Mouse (Mus musculus): ENCODE results near the gene Slc7a8. TPM values are rescaled to one million over a fixed set of nuclear protein-coding genes. Genes with fewer than 3 reads are reported as not detected.

Slc7a8 gene
- polyA plus RNA-seq, 1 experiment from 2014 or later: 2.2 TPM

DNA sequence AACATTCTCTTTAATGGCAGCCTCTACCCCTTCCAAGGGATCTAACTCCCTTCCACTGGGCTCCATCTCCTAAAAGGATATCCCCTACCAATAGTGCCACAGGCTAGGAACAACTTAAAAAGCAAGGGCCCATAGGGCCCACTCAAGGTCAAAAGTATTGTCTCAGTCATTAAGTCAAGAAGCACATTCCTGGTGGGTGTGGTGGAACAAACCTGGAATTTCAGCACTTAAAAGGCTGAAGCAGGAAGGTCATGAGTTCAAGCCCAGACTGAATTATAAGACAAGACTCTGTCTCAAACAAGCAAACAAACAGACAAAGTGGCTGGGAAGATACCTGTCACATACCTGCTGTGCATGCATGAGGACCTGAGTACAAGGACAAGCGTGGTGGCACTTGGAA, 14.2 kb upstream of the Slc7a8 start:
- no peak overlapping the region for H3K27ac ChIP-seq (ENCODE audit: low read depth)
- no peaks in the 10 kb centered on the region for H3K36me3 ChIP-seq (replicated peaks; ENCODE audit: insufficient read depth, low read length)
- 0 out of 2 replicates have a peak, but pooled peaks cover 3% of the 10 kb centered on the region for H3K4me1 ChIP-seq (ENCODE audit: insufficient read depth)
- no peak for ATAC-seq
- H3K4me3 ChIP-seq (ENCODE audit: low read depth, low read length): no peak overlapping the region
- DNase-seq: no peak
- H3K4me2 ChIP-seq (ENCODE audit: low read depth, low read length): no peak overlapping the region
- WGBS (ENCODE audit: insufficient replicate concordance): 79% methylated on average over 1 of the region's 1 CpGs
- no peak overlapping the region for H3K9ac ChIP-seq (replicated peaks)
- no peaks in the 10 kb centered on the region for H3K27me3 ChIP-seq (ENCODE audit: insufficient read depth, low read length)
- H3K9me3 ChIP-seq (ENCODE audit: low read length): no peaks in the 10 kb centered on the region
- no peak for TF ChIP-seq EP300 (IDR thresholded peaks at IDR 0.05; ENCODE audit: low read depth)
- no peak for TF ChIP-seq CTCF (IDR thresholded peaks at IDR 0.05; ENCODE audit: low read depth)

DNA sequence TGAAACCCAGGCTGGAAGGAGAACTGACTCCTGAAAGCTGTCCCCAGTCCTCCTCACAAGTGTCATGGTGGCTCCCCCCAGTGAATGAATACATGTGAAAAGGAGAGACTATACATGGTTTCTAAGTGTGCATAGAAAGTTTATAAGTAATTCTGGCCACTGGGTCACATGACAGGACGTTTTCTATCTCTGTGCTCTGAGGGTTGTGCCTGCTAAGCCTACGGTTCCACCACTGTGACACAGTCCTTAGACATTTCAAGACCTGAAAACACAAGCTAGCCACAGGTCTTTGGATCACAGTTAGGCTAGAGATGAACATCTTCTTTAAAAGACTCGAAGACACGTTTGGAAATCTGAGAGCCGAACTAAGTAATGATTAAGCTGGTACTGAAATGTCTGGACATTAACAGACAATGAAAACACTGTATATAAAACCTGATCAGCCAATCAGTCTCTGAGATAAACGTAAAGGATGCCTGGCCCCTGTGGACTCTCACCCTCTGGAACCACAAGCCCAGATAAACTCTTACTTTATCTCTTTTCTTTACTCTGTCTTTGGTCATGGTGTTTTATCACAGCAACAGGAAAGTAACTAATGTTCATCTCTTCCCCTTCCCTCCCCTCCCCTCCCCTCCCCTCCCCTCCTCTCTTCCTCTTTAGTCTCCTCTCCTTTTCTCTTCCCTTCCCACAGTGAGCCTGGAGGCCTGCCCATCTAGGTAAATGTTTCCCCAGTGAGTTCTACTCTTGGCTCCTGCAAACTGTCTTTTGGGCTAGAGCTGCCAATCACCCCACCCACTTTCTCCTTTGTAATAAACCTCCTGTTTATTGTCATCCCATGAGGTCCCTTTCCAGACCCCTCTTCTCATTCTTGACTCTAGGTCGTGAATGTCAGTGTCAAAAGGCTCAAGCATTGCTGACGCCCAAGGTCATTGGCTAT, 12.4 kb upstream of the Slc7a8 start:
- Histone ChIP-seq H3K36me3 (replicated peaks; ENCODE audit: insufficient read depth, low read length) (no peaks in the 10 kb centered on the region), H3K4me1 (ENCODE audit: insufficient read depth) (0 out of 2 replicates have a peak, but pooled peaks cover 3% of the 10 kb centered on the region), H3K4me2 (ENCODE audit: low read depth, low read length) (no peak overlapping the region), H3K27me3 (ENCODE audit: insufficient read depth, low read length) (no peaks in the 10 kb centered on the region), H3K9ac (replicated peaks) (no peak overlapping the region), H3K4me3 (ENCODE audit: low read depth, low read length) (no peak overlapping the region), H3K27ac (ENCODE audit: low read depth) (no peak overlapping the region), H3K9me3 (ENCODE audit: low read length) (no peaks in the 10 kb centered on the region)
- ATAC-seq (no peak), DNase-seq (no peak)
- TF ChIP-seq CTCF (IDR thresholded peaks at IDR 0.05; ENCODE audit: low read depth) (no peak), EP300 (IDR thresholded peaks at IDR 0.05; ENCODE audit: low read depth) (no peak)
- WGBS (ENCODE audit: insufficient replicate concordance): 65% methylated on average over 8 of the region's 8 CpGs

DNA sequence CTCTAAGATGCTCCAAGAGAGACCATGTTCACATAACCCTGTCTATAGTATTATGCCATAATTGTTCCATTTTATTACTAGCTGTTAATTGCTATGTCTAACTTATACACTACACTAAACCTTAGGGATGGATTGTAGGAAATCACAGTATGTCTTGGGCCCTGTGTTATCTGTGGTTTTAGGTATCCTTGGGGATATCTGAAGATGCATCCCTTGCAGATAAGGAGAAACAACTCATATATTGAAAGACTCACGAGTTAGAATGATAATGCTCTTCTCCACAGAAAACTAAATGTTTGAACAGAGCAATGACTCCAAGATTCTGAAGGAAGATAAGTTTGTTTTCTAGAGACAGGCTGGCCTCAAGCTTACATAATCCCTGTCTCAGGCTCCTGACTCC, 11.6 kb upstream of the Slc7a8 start:
- no peak overlapping the region for H3K9ac ChIP-seq (replicated peaks)
- no peaks in the 10 kb centered on the region for H3K36me3 ChIP-seq (replicated peaks; ENCODE audit: insufficient read depth, low read length)
- no peak for TF ChIP-seq EP300 (IDR thresholded peaks at IDR 0.05; ENCODE audit: low read depth)
- TF ChIP-seq CTCF (IDR thresholded peaks at IDR 0.05; ENCODE audit: low read depth): no peak
- H3K9me3 ChIP-seq (ENCODE audit: low read length): no peaks in the 10 kb centered on the region
- WGBS (ENCODE audit: insufficient replicate concordance): 24% methylated on average over 1 of the region's 1 CpGs
- no peak overlapping the region for H3K4me3 ChIP-seq (ENCODE audit: low read depth, low read length)
- no peaks in the 10 kb centered on the region for H3K27me3 ChIP-seq (ENCODE audit: insufficient read depth, low read length)
- DNase-seq (no peak), ATAC-seq (no peak)
- no peak overlapping the region for H3K4me2 ChIP-seq (ENCODE audit: low read depth, low read length)
- 0 out of 2 replicates have a peak, but pooled peaks cover 3% of the 10 kb centered on the region for H3K4me1 ChIP-seq (ENCODE audit: insufficient read depth)
- no peak overlapping the region for H3K27ac ChIP-seq (ENCODE audit: low read depth)

DNA sequence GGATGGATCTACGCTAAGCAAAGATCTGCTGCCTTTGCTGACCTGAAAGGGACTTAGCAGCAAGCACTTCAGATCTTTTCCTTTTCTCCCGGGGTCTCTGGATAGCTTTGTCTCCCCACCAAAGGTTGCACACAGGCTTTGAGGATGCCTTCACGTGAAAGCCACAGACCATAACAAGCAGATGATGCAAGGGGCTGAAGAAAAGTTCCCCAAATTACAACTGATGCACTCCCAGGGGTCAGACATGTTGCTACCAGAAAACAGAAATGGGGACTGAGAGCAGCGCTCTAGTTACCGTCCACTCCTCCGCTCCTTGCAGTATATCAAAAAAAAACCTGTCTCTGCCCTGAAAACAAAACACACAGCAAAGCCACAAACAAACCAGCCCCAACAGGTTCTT, 10.4 kb upstream of the Slc7a8 start:
- ATAC-seq: no peak
- Histone ChIP-seq H3K4me1 (ENCODE audit: insufficient read depth) (0 out of 2 replicates have a peak, but pooled peaks cover 3% of the 10 kb centered on the region), H3K36me3 (replicated peaks; ENCODE audit: insufficient read depth, low read length) (no peaks in the 10 kb centered on the region), H3K9ac (replicated peaks) (no peak overlapping the region), H3K27me3 (ENCODE audit: insufficient read depth, low read length) (no peaks in the 10 kb centered on the region), H3K9me3 (ENCODE audit: low read length) (no peaks in the 10 kb centered on the region), H3K4me3 (ENCODE audit: low read depth, low read length) (no peak overlapping the region), H3K27ac (ENCODE audit: low read depth) (no peak overlapping the region), H3K4me2 (ENCODE audit: low read depth, low read length) (no peak overlapping the region)
- no peak for DNase-seq
- 68% methylated on average over 6 of the region's 6 CpGs for WGBS (ENCODE audit: insufficient replicate concordance)
- TF ChIP-seq CTCF (IDR thresholded peaks at IDR 0.05; ENCODE audit: low read depth) (no peak), EP300 (IDR thresholded peaks at IDR 0.05; ENCODE audit: low read depth) (no peak)

DNA sequence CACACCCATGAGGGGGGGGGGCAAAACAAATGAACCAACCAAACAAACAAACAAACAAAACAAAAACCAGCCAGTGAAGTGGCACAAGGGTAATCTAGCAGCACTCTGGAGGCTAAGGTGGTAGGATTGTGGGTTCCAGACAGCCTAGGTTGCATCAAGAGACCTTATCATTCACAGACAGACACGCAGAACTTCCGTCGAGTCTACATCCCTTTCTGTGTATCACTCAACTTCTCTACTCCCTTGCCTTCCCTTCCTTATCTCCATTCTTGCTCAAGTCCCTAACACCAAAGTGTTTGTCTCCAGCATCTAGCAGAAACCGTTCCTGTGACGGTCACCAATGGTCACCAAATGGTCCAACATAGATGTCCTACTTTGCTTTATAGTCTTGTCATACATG, 6.5 kb upstream of the Slc7a8 start:
- peaks cover 2% of the 10 kb centered on the region; the same call in 1 of the 2 replicates for H3K4me1 ChIP-seq (ENCODE audit: insufficient read depth)
- TF ChIP-seq EP300 (IDR thresholded peaks at IDR 0.05; ENCODE audit: low read depth) (no peak), CTCF (IDR thresholded peaks at IDR 0.05; ENCODE audit: low read depth) (no peak)
- DNase-seq: no peak
- H3K4me2 ChIP-seq (ENCODE audit: low read depth, low read length): no peak overlapping the region
- no peak overlapping the region for H3K27ac ChIP-seq (ENCODE audit: low read depth)
- no peaks in the 10 kb centered on the region for H3K36me3 ChIP-seq (replicated peaks; ENCODE audit: insufficient read depth, low read length)
- H3K9me3 ChIP-seq (ENCODE audit: low read length): no peaks in the 10 kb centered on the region
- peaks cover 5% of the 10 kb centered on the region for H3K27me3 ChIP-seq (ENCODE audit: insufficient read depth, low read length)
- WGBS (ENCODE audit: insufficient replicate concordance): 56% methylated on average over 5 of the region's 5 CpGs
- no peak overlapping the region for H3K4me3 ChIP-seq (ENCODE audit: low read depth, low read length)
- no peak overlapping the region for H3K9ac ChIP-seq (replicated peaks)
- no peak for ATAC-seq

DNA sequence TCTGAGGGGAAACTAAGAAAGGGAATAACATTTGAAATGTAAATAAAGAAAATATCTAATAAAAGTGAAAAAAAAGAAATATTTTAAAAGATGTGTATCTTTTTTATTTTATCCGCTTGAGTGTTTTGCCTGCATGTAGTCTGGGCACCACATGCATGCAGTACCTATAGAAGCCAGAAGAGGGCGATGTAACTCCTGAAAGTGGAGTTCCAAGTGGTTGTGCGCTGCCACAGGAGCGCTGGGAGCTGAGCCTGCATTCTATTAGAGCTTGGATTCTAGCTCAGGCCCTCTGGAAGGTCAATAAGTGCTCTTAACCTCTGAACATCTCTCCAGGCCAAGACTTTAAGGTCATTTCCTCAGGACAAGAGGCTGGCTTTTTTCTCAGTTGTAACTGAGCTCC, 5.5 kb upstream of the Slc7a8 start:
- DNase-seq: no peak
- no peak for ATAC-seq
- peak; percentile 60 for TF ChIP-seq CTCF (IDR thresholded peaks at IDR 0.05; ENCODE audit: low read depth)
- TF ChIP-seq EP300 (IDR thresholded peaks at IDR 0.05; ENCODE audit: low read depth): no peak
- no peak overlapping the region for H3K9ac ChIP-seq (replicated peaks)
- peaks cover 11% of the 10 kb centered on the region for H3K27me3 ChIP-seq (ENCODE audit: insufficient read depth, low read length)
- peaks cover 2% of the 10 kb centered on the region; the same call in 1 of the 2 replicates for H3K4me1 ChIP-seq (ENCODE audit: insufficient read depth)
- H3K9me3 ChIP-seq (ENCODE audit: low read length): no peaks in the 10 kb centered on the region
- no peak overlapping the region for H3K27ac ChIP-seq (ENCODE audit: low read depth)
- no peak overlapping the region for H3K4me2 ChIP-seq (ENCODE audit: low read depth, low read length)
- H3K36me3 ChIP-seq (replicated peaks; ENCODE audit: insufficient read depth, low read length): no peaks in the 10 kb centered on the region
- H3K4me3 ChIP-seq (ENCODE audit: low read depth, low read length): no peak overlapping the region
- 67% methylated on average over 4 of the region's 4 CpGs for WGBS (ENCODE audit: insufficient replicate concordance)

Measured in liver, postnatal 0 days (tissue).